In the genomic region with DNA sequence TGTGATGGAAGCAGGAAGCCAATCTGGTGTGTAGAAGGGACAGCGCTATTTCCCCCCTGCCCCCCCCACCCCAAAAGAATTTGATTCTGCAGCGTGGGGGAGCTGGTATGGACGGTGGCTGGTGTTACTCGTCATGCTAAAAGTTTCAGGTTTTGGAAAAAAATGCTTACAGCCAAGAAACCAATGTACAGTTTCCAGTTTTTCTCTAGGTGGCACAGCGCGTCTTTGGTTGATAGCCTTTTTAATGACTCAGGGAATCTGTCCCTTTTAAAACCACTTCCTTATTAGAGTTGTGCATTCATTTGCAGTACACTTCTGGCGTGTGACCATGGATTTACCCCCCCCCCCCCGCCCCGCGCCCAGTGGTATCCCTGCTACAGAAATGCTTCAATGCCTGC, we compare ENCODE assay signal across 8 mouse cellular contexts. TPM values are rescaled to one million over a fixed set of nuclear protein-coding genes. Genes with fewer than 3 reads are reported as not detected.
DNase-seq lines count a peak whose midpoint lies in the region; ATAC-seq and TF ChIP-seq lines count a peak whose summit lies in the region.

No protein-coding gene starts in this region.

- H3K27me3 ChIP-seq in neural tube, embryonic 11.5 days (ENCODE audit: control insufficient read depth, insufficient read depth, low read length), result no peaks in the 10 kb centered on the region
- peaks cover 49% of the 10 kb centered on the region for H3K27me3 ChIP-seq in liver, embryonic 15.5 days
- H3K27me3 ChIP-seq in stomach, postnatal 0 days (ENCODE audit: control insufficient read depth, insufficient read depth, low read length), result no peaks in the 10 kb centered on the region

- peaks cover 7% of the 10 kb centered on the region for H3K4me1 ChIP-seq in neural tube, embryonic 11.5 days (ENCODE audit: control insufficient read depth, insufficient read depth, low read length)
- H3K4me1 ChIP-seq in liver, embryonic 15.5 days (replicated peaks), result no peaks in the 10 kb centered on the region
- no peaks in the 10 kb centered on the region for H3K4me1 ChIP-seq in stomach, postnatal 0 days (replicated peaks; ENCODE audit: control insufficient read depth, insufficient read depth)

- peak overlapping the region; percentile 92 for H3K4me2 ChIP-seq in neural tube, embryonic 11.5 days (ENCODE audit: low read depth)
- H3K4me2 ChIP-seq in liver, embryonic 15.5 days, result peak overlapping the region; percentile 59
- H3K4me2 ChIP-seq in stomach, postnatal 0 days (replicated peaks; ENCODE audit: low read depth), result peak overlapping the region; percentile 99

- no peak for ATAC-seq in neural tube, embryonic 11.5 days (ENCODE audit: insufficient read depth, low FRiP score, low TSS enrichment)
- no peak for ATAC-seq in liver, embryonic 15.5 days (ENCODE audit: insufficient read depth)
- ATAC-seq in stomach, postnatal 0 days (ENCODE audit: low FRiP score, low TSS enrichment), result no peak

- 14% methylated on average over 10 of the region's 10 CpGs for WGBS in neural tube, embryonic 11.5 days
- WGBS in liver, embryonic 15.5 days (ENCODE audit: insufficient replicate concordance), result 9% methylated on average over 10 of the region's 10 CpGs
- 15% methylated on average over 10 of the region's 10 CpGs for WGBS in stomach, postnatal 0 days

- TF ChIP-seq EP300 in stomach, postnatal 0 days (optimal IDR thresholded peaks at IDR 0.05), result no peak

- H3K36me3 ChIP-seq in neural tube, embryonic 11.5 days (ENCODE audit: control insufficient read depth, insufficient read depth, low read length), result no peaks in the 10 kb centered on the region
- no peaks in the 10 kb centered on the region for H3K36me3 ChIP-seq in liver, embryonic 15.5 days (replicated peaks)
- no peaks in the 10 kb centered on the region for H3K36me3 ChIP-seq in stomach, postnatal 0 days (ENCODE audit: control insufficient read depth, insufficient read depth, low read length)

- no peak for TF ChIP-seq CTCF in stomach, postnatal 0 days (IDR thresholded peaks at IDR 0.05; ENCODE audit: low read depth)

- H3K9me3 ChIP-seq in neural tube, embryonic 11.5 days (ENCODE audit: control insufficient read depth, low read length), result no peaks in the 10 kb centered on the region
- no peaks in the 10 kb centered on the region for H3K9me3 ChIP-seq in liver, embryonic 15.5 days (replicated peaks)
- H3K9me3 ChIP-seq in stomach, postnatal 0 days (ENCODE audit: control insufficient read depth, low read length), result no peaks in the 10 kb centered on the region

- peak overlapping the region; percentile 84 for H3K9ac ChIP-seq in neural tube, embryonic 11.5 days (ENCODE audit: low read length)
- H3K9ac ChIP-seq in liver, embryonic 15.5 days, result no peak overlapping the region
- no peak overlapping the region for H3K9ac ChIP-seq in stomach, postnatal 0 days (ENCODE audit: low read length)

- no peak overlapping the region for H3K27ac ChIP-seq in neural tube, embryonic 11.5 days (ENCODE audit: low read depth, low read length)
- no peak overlapping the region for H3K27ac ChIP-seq in liver, embryonic 15.5 days (replicated peaks)
- H3K27ac ChIP-seq in stomach, postnatal 0 days (replicated peaks), result no peak overlapping the region

- DNase-seq in embryo, embryonic 10.5 days (ENCODE audit: low spot score), result peak; percentile 22
- no peak for DNase-seq in embryo, embryonic 9.5 days (ENCODE audit: extremely low spot score)
- no peak for DNase-seq in neural tube, embryonic 11.5 days (ENCODE audit: low spot score)
- DNase-seq in neural tube, embryonic 10.5 days (ENCODE audit: extremely low spot score, low spot score), result no peak
- DNase-seq in stomach, postnatal 0 days (ENCODE audit: low spot score), result no peak
- no peak for DNase-seq in thymus, adult 18-20 months
- no peak for DNase-seq in cerebellum, adult 9-11 months

- peak overlapping the region; percentile 78 for H3K4me3 ChIP-seq in neural tube, embryonic 11.5 days (ENCODE audit: low read depth, low read length)
- H3K4me3 ChIP-seq in liver, embryonic 15.5 days (replicated peaks), result peak overlapping the region; percentile 54; the same call in 1 of the 2 replicates
- no peak overlapping the region for H3K4me3 ChIP-seq in stomach, postnatal 0 days (ENCODE audit: low read depth, low read length)

RNA-seq across cellular contexts. Expression of a gene that starts 1.9 kb away (rescaled TPM):
- 16.1 and 16.2 TPM in 2 replicates for polyA plus RNA-seq in neural tube, embryonic 11.5 days (2014; fragmentation: Nextera tagmentation; extraction: Ambion mirVana)
- polyA plus RNA-seq in liver, embryonic 15.5 days (2015; fragmentation: Nextera tagmentation; extraction: Ambion mirVana), result 0.53 and 0.55 TPM in 2 replicates
- polyA plus RNA-seq in stomach, postnatal 0 days (2015; fragmentation: Nextera tagmentation; extraction: Ambion mirVana), result 0.75 and 0.87 TPM in 2 replicates
